Mouse (Mus musculus) stomach, postnatal 0 days (tissue): ENCODE measurements around the gene Ift43. TPM values are rescaled to one million over a fixed set of nuclear protein-coding genes. Genes with fewer than 3 reads are reported as not detected.

Experiments used
- ATAC-seq: fragments of 200-750 bp; cut with Nextera tagmentation; 2 replicates; pipeline ENCODE4 v1.8.0; 2017; ENCODE audit not compliant: low FRiP score, low TSS enrichment
- DNase-seq: peaks from one replicate; pipeline ENCODE4 v3.0.0-alpha.2; 2016; ENCODE audit warnings: low spot score
- H3K27ac ChIP-seq: fragments of 300-500 bp; sonication (generic); replicated peaks from 2 replicates; pipeline ENCODE4 v1.5.1; 2014; ENCODE audit warnings: mild to moderate bottlenecking, control low read depth
- H3K27me3 ChIP-seq: fragments of 300-500 bp; sonication (generic); 2 replicates; pipeline ENCODE4 v1.6.1; 2014; ENCODE audit warnings: low read length; ENCODE audit not compliant: control insufficient read depth, insufficient read depth
- H3K36me3 ChIP-seq: fragments of 300-500 bp; sonication (generic); 2 replicates; pipeline ENCODE4 v1.6.1; 2014; ENCODE audit warnings: low read length, mixed read lengths; ENCODE audit not compliant: control insufficient read depth, insufficient read depth
- H3K4me1 ChIP-seq: fragments of 300-500 bp; sonication (generic); replicated peaks from 2 replicates; pipeline ENCODE4 v1.6.1; 2014; ENCODE audit warnings: antibody characterized with exemption; ENCODE audit not compliant: control insufficient read depth, insufficient read depth
- H3K4me2 ChIP-seq: fragments of 300-500 bp; sonication (generic); replicated peaks from 2 replicates; pipeline ENCODE4 v1.6.1; 2014; ENCODE audit warnings: low read depth, mild to moderate bottlenecking, control low read depth, moderate library complexity
- H3K4me3 ChIP-seq: fragments of 300-500 bp; sonication (generic); 2 replicates; pipeline ENCODE4 v1.5.1; 2014; ENCODE audit warnings: low read depth, low read length, control low read depth
- H3K9ac ChIP-seq: fragments of 300-500 bp; sonication (generic); 2 replicates; pipeline ENCODE4 v1.6.1; 2014; ENCODE audit warnings: mild to moderate bottlenecking, low read length, control low read depth, mixed read lengths
- H3K9me3 ChIP-seq: fragments of 300-500 bp; sonication (generic); 2 replicates; pipeline ENCODE4 v1.6.1; 2016; ENCODE audit warnings: low read length; ENCODE audit not compliant: control insufficient read depth
- CTCF ChIP-seq: IDR thresholded peaks from 2 replicates; pipeline ENCODE4 v1.5.1; 2016; ENCODE audit warnings: antibody characterized with exemption, low read depth, mild to moderate bottlenecking, moderate library complexity
- EP300 ChIP-seq: optimal IDR thresholded peaks from 2 replicates; pipeline ENCODE3; 2016; ENCODE audit warnings: antibody characterized with exemption
- WGBS: fragments of 180-500 bp; shearing (Covaris S2); extraction: QIAGEN DNeasy Blood & Tissue Kit; methylation state at CpG from one replicate; pipeline ENCODE4 v1.1.7; 2014; 5-methylcytosine and 5-hydroxymethylcytosine counted together
- polyA plus RNA-seq: library from polyadenylated mRNA; unstranded; fragments of >200 nt; fragmentation: Nextera tagmentation; extraction: Ambion mirVana; gene quantifications from 2 replicates; pipeline ENCODE4 v1.2.1, GENCODE M21; 2015

Ift43 gene
- polyA plus RNA-seq, 1 experiment from 2014 or later, result 48.0 TPM

DNA sequence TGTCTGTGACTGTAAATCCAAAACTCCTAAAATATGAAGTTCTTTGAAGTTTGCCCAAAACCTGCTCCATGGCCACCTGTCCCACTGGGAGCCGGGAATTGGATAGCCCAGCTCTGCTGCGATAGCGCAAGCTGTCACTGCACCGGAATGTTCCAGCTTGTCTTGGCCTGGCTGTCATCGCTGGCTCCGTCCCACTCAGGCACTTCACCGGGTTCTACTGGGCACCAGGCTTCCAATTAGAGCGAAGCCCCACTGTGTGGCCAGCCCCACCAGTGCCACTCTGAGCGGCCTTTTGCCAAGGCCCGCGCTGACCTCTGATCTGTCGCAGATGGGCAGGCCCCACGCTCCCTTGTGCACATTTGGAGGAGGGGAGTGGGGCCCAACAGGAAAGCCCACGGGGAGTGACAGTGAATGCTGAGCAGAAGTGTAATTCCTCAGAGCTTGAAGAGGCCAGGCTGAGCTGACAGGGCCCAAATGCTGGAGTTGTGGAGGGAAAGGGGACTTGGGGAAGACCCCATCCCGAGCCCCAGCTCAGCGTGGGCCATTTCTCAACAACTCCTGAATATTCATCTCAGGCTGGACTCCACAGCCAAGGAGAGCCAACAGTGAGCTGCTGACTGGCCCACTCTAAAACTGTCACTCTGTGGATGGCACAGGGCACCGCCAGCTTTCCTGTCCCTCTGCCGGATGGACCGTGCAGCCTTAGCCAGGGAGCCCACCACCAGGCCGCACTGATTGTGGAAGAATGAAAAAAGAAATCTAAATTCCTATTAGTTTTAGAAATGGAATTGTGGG is 76.5 kb downstream of the Ift43 start:
- DNase-seq (no peak), ATAC-seq (no peak)
- Histone ChIP-seq H3K4me1 (no peaks in the 10 kb centered on the region), H3K27me3 (no peaks in the 10 kb centered on the region), H3K4me3 (no peak overlapping the region), H3K9me3 (no peaks in the 10 kb centered on the region), H3K4me2 (no peak overlapping the region), H3K9ac (no peak overlapping the region), H3K27ac (no peak overlapping the region), H3K36me3 (no peaks in the 10 kb centered on the region)
- TF ChIP-seq CTCF, result no peak
- no peak for TF ChIP-seq EP300
- WGBS, result 88% methylated on average over 20 of the region's 20 CpGs

DNA sequence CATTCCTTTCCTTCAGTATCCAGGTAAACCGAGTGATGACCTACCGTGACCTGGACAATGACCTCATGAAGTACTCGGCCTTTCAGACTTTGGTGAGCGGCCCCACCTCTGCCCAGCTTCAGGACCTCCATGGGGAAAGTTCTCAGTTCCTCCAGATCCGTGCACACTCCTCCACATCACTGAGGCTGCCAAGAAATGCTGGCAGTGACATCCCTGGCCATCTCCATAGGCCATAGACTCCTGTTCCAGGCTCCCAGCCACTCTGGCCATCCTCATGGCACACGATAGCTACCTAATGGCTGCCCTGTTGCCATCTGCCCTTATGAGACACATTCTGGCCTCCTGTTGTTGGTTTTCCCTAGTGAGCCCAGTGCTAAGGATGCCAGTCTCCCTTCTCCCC is 79.1 kb downstream of the Ift43 start:
- no peak for ATAC-seq

DNA sequence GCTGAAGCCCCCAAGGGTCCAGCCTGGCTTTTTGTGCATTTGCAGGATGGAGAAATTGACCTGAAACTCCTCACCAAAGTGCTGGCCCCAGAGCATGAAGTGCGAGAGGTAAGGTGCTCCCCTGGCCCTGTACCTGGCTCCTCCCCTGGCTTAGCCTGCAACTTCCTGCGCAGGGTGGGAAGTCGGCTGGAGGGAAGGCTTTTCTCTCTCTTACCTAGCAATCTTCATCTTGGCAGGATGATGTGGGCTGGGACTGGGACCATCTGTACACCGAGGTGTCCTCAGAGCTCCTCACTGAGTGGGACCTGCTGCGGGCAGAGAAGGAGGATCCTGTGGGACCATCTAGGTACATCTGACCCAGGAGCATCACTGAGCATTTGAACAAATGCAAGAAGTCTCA is 79.6 kb downstream of the Ift43 start:
- no peak overlapping the region for H3K27ac ChIP-seq
- DNase-seq (no peak), ATAC-seq (no peak)
- H3K4me1 ChIP-seq, result no peaks in the 10 kb centered on the region
- H3K4me2 ChIP-seq, result no peak overlapping the region
- no peaks in the 10 kb centered on the region for H3K36me3 ChIP-seq
- H3K9ac ChIP-seq, result no peak overlapping the region
- TF ChIP-seq CTCF (no peak), EP300 (no peak)
- H3K27me3 ChIP-seq, result no peaks in the 10 kb centered on the region
- no peak overlapping the region for H3K4me3 ChIP-seq
- 90% methylated on average over 5 of the region's 5 CpGs for WGBS
- no peaks in the 10 kb centered on the region for H3K9me3 ChIP-seq

More for the DNA sequence above, 79.1 kb downstream of the Ift43 start:
- H3K27ac ChIP-seq, result no peak overlapping the region
- no peaks in the 10 kb centered on the region for H3K36me3 ChIP-seq
- no peak overlapping the region for H3K4me2 ChIP-seq
- WGBS, result 91% methylated on average over 6 of the region's 6 CpGs
- no peak for TF ChIP-seq CTCF
- no peak for TF ChIP-seq EP300
- no peaks in the 10 kb centered on the region for H3K9me3 ChIP-seq
- no peak overlapping the region for H3K4me3 ChIP-seq
- H3K9ac ChIP-seq, result no peak overlapping the region
- H3K27me3 ChIP-seq, result no peaks in the 10 kb centered on the region
- DNase-seq, result no peak
- no peaks in the 10 kb centered on the region for H3K4me1 ChIP-seq

DNA sequence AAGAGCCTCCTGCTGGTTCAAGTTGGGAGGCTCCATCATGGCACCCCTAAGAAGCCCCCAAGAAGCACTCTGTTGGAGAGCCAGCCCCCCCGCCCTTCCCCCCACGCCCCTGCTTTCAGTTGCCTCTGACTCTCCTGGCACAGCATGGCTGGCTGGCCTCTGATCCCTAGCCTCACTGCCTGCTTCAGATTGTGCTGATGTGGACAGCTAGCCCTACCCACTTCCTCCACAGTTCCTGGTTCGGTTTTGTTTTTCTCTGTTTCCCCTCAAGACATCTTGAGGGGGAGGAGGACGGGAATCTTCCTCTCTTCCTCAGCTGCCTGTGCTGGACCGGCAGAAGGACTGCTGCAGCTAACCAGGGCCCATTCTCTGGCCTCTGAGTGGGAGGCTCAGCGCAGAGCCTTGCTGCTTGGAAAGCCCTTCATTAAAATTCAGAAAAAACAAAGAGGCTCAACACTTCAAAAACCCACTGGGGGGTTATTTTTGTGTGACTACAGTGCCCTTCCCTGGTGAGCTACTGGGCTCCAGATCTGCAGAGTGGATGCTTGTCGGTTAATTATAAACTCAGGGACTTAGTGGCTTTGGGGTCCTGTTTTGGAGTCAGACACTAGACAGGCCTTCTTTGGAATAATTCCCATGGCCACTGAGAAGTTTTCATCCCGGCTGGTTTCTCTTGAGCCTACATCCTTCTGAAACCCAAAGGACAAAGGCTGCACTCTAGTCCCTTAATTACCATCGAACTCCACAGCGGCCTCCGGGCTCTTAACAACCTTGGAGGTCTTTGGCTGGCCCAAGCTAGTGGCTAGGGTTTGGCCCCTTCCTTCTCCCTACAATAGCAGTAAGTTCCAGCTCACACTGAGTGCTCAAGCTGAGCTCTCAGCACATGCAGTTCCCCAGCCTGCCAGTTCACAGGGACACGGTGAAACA is 80.8 kb downstream of the Ift43 start:
- Histone ChIP-seq H3K4me1 (no peaks in the 10 kb centered on the region), H3K4me2 (no peak overlapping the region), H3K36me3 (no peaks in the 10 kb centered on the region), H3K9me3 (no peaks in the 10 kb centered on the region), H3K9ac (no peak overlapping the region; the same call in 1 of the 2 replicates), H3K27me3 (no peaks in the 10 kb centered on the region), H3K4me3 (no peak overlapping the region), H3K27ac (no peak overlapping the region)
- WGBS, result 44% methylated on average over 12 of the region's 12 CpGs
- ATAC-seq, result no peak
- no peak for DNase-seq
- TF ChIP-seq CTCF (no peak), EP300 (no peak)

DNA sequence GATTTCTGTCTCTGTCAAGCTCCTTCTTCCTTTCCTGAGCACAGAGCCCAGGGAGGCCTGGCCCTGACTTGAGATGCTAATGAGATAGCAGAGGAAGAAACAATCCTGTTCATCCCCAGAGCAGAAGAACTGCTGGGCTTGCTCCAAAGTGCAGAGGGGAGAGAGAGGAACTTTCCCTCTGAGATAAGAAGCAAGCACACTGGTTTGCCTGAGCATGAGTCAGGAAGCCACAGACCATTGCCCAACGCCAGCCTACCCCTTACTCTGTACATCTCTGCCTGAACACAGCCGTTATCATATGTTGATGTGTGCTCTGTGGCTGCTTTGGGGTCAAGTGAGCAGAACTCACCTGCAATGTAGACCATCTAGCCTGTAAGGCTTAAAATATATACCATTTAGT is 83.9 kb downstream of the Ift43 start:
- Histone ChIP-seq H3K4me2 (no peak overlapping the region), H3K9me3 (no peaks in the 10 kb centered on the region), H3K4me3 (no peak overlapping the region), H3K36me3 (no peaks in the 10 kb centered on the region), H3K9ac (no peak overlapping the region), H3K27me3 (no peaks in the 10 kb centered on the region), H3K27ac (no peak overlapping the region), H3K4me1 (no peaks in the 10 kb centered on the region)
- TF ChIP-seq EP300 (no peak), CTCF (no peak)
- WGBS, result 57% methylated on average over 2 of the region's 2 CpGs
- ATAC-seq (no peak), DNase-seq (no peak)

DNA sequence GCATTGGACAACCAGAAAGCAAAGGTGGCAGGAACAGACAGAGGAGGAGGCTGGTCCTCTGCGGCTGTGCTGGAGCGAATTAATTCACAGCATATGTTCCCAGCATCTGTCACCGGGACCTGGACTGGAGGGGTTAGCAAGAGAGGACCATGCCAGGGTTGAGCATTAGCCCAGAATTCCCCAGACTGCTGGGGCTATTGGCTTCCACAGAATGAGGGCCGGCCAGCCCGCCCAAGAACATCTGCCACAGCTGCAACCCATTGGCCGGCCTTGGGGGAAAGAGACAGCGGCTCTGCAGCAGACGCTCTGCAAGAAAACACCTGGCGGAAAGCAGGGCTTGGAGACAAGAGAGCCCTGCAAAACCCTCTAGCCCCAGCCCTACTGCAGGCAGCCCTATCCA is 84.7 kb downstream of the Ift43 start:
- peak; percentile 42; the same call in 1 of the 2 replicates for ATAC-seq
- no peaks in the 10 kb centered on the region for H3K9me3 ChIP-seq
- no peak overlapping the region for H3K9ac ChIP-seq
- no peak for TF ChIP-seq CTCF
- TF ChIP-seq EP300, result no peak
- no peak for DNase-seq
- no peak overlapping the region for H3K4me3 ChIP-seq
- no peaks in the 10 kb centered on the region for H3K4me1 ChIP-seq
- H3K4me2 ChIP-seq, result no peak overlapping the region
- H3K27me3 ChIP-seq, result no peaks in the 10 kb centered on the region
- H3K36me3 ChIP-seq, result no peaks in the 10 kb centered on the region
- 45% methylated on average over 9 of the region's 9 CpGs for WGBS
- H3K27ac ChIP-seq, result no peak overlapping the region
